Mouse (Mus musculus): ENCODE measurements at regions not wholly inside any gene's neighbourhood (a gene's known extent, or its start where the extent isn't known, plus 50 kb on each side); places are given as distances from the start of the nearest gene placed in this dataset.

DNA sequence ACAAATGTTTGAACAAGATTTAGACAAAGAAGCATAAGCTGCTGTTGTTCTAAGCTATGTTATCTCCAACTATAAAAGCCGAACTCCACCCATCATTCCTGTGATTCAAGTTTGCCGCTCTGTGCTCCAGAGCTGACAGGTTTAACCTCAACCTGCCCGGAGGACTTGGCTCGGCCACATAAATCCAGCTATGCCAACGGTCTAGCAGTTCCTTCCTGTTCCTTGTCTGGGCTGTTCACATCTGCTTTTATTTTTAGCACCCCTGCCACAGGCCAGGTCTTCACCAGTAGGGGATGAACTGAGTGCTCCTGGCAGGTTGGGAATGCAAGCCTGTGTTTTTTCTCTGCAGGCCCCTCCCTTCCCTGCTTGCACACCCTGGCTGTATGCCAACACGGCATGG, 51.8 kb upstream of the Gpr12 start:
- DNase-seq (ENCODE audit: low spot score in 2 of 2): no peak
